Mouse (Mus musculus): ENCODE data around the gene Vps37b.
"Not testable (repeated sequence)": the region's sequence is repeated elsewhere in the genome, so short reads cannot be mapped to it uniquely, and the experiment has no call there.

Vps37b gene

DNA sequence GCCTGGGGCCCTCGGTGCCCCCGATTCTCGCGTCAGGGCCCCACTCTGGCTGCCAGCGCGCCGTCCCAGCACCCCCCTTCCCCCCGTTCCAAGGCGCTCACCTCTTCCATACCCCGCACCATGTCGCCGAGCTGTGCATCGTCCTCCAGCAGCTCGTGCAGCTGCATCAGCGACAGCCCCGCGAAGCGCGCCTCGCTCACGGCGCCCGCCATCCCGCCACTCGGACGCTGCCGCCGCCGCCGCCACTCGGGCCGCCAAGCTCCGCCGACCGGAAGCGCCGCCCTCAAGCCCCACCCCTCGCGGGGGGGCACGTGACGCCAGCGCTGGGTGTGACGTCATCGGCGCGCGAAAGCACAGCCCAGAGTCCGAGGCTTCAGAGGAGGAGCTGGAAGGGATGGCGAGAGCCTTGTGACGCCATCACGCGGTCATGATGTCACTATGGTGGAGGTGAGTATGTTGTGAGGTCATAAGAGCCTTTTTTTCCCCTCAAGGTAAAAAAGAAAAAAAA lies at the start of gene Vps37b:
TSS of gene Vps37b (minus strand) at position 270 of the 508 bp plus-strand sequence.
- peak; percentile 78 for DNase-seq (ENCODE audit: low read depth, low spot score)

DNA sequence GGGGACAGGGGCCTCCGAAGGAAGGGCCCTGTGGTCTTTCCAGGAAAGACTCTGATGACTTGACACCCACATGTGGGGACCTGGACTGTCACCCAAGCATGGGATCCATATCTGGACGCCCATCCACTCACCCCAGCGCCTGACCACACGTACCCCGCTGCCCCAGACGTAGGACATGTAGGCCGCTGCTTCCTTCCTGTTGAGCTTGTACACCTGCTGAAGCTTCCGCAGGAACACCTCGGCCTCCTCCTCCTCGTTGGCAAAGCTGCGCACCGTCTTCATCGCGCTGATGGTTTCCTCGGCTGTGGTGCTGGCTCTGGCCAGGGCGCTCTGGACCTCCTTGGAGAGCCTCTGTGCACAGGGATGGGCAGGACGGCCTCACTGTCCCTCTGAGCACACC lies 47.8 kb upstream of the Vps37b start:
- DNase-seq (ENCODE audit: low read depth, low spot score): no peak

DNA sequence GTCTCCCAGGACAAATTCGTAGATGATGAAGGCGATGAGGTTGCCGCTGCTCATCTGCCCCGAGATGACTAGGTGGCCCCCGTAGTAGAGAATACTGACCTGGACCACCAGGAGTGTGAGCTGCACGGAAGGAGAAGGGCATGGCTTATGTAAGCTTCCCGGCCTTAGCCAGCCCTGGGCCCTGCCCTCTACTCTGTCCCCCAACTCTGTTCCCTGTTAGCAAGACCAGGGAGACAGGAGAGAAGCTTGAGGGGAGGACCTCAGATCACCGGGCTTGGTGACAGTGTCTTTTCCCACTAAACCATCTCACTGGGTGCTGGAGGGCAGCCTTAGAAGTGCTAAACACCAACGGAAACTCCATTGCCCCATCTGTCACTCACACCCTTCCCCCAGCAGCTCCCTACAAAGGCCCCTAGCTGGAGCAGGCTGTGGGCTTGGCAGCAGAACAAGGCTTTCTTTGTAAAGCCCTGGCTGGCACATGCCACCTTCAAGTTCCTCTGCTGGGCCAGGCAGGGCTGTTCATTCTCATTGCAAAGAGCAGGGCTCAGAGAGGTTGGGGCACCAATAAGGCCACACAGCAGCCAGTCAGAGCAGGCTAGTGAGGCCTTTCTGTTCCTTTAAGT lies 46.8 kb upstream of the Vps37b start:
- no peak for DNase-seq (ENCODE audit: low read depth, low spot score)

DNA sequence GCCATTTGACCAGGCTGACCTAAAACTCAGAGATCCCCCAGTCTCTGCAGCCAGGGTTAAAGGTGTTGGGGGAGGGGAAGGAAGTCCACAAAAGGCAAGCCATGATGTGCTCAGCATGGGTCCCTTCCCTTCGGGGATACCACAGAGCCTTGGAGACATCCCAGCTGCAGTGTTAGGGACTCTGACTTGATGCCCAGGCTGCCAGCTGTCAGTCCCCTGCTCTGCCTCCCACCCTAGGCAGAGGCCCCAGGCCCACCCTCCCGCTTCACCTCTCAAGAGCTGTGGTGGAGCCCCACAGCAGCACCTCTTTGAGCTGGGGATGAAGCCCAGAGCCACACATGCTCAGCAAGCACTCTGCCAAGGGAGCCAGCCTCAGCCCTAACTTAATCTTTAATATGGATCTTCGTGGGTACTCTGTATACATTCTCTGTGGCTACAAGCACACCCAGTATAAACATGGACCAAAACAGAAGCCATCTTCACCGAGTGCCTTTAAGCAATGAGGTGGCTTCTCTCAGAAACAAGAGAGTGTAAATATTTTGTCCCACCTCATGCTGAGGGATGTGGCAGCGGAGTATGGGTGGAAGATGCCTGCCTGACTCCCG lies 45.9 kb upstream of the Vps37b start:
- no peak for DNase-seq (ENCODE audit: low read depth, low spot score)

DNA sequence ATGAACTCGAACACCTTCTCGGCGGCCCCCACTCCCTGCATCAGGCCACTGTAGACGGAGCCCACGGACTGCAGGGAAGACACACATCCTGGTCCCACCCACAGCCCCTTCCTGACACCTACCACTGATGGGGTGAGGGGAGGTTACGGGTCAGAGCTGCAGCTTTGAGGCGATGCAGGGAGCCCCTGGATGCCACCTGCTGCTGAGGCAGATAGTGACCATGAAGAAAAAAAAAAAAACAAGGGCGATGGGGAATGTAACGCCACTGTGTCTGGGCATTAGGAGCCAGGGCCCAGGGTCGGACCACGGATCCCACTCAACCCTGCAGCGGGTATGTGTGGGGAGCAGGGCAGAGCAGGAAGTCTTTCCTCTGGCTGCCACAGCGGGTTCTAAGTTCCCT lies 45.2 kb upstream of the Vps37b start:
- DNase-seq (ENCODE audit: low read depth, low spot score): no peak

DNA sequence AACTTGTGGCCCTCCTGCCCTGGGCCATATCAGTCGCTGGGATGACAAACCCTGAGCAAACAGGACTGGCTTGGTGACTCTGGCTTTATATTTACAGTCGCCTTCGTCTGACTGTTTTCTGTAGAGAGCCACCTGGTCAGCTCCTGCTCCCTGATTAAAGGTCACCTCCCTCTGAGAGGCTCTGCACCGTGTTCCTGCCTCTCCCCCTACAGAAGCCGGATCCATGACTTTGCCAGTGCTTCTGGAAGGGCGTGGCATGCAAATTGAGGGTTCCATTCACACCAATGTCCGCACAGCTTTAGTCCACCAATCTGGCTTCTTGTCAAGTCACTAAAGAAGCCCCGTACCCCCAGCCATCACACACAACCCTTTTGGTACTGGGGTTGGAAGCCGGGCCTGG lies 44.5 kb upstream of the Vps37b start:
- no peak for DNase-seq (ENCODE audit: low read depth, low spot score)

DNA sequence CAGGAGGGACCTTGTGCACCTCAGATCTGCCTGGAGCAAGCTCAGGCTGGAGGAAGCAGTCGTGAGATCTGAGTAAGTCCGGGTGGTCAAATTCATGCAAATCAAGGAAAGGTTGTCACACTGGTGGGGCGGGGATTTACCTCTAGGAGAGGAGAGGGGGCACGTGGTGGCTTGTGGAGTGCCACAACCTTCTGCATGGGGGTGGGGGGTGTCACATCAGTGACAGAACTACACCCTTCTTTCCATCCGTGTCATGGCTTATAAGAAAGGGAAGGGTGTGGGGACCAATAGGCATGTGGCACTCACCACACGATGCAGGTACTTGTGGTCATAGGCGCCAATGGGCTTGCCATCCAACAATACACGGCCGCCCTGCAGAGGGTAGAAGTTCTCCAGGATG lies 43.6 kb upstream of the Vps37b start:
- DNase-seq (ENCODE audit: low read depth, low spot score): no peak

DNA sequence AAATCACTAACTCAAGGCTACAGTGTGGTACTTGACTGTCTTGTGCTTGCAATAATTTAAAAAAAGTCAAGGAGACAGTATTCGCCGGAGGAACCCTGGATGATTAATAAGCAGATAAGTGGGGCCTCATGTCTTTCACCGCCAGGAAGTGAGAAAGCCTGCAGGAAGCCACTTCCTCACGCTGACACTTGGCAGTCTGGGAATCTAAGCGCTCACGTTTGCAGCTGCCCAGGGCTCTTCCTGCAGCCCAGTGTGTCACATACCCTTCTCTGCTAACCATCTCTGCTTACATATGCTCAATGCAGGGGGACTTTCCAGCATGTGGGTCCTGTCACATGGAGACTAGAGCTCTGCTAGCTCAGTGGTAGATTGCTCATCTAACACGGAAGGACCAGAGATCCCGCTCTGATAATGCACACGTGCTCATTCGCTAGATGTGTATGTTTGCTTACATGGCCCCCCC lies 42.8 kb upstream of the Vps37b start:
- no peak for DNase-seq (ENCODE audit: low read depth, low spot score)

DNA sequence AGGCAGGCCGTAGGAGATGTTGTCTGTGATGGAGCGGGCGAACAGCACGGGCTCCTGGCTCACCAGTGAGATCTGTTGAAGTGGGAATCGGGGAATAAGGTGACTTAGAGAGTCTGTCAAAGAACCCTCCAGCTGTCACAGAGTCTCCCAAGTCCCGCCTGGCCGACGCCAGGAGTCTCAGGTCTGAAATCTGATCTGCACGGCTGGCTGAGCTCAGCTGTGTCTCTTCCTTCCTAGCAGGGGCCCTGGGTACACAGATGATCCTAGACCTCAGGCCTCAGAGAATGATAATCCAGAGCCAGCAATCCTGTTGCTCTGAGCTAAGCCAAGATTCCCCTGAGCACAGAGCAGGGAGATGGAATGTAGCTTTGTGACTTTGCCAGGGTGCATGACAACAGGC lies 41.6 kb upstream of the Vps37b start:
- no peak for DNase-seq (ENCODE audit: low read depth, low spot score)

DNA sequence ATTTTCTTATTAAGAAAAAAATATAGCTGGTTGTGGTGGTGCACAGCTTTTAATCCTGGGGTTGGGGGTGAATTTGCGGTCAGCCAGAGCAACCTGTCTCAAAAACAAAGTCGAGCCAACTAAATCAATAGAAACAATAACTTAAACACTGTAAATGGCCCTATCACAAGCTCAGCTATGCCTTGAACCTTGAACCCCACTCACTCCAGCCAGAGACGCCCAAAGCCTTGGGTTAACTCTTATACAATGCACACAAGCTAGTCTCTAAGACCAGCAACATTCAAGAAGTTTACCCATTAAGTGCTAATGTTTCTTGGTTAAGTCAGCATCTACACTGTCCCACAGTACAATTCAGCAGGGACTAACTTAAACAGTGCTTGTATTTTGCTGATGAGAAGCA lies 37.6 kb upstream of the Vps37b start:
- no peak for DNase-seq (ENCODE audit: low read depth, low spot score)

DNA sequence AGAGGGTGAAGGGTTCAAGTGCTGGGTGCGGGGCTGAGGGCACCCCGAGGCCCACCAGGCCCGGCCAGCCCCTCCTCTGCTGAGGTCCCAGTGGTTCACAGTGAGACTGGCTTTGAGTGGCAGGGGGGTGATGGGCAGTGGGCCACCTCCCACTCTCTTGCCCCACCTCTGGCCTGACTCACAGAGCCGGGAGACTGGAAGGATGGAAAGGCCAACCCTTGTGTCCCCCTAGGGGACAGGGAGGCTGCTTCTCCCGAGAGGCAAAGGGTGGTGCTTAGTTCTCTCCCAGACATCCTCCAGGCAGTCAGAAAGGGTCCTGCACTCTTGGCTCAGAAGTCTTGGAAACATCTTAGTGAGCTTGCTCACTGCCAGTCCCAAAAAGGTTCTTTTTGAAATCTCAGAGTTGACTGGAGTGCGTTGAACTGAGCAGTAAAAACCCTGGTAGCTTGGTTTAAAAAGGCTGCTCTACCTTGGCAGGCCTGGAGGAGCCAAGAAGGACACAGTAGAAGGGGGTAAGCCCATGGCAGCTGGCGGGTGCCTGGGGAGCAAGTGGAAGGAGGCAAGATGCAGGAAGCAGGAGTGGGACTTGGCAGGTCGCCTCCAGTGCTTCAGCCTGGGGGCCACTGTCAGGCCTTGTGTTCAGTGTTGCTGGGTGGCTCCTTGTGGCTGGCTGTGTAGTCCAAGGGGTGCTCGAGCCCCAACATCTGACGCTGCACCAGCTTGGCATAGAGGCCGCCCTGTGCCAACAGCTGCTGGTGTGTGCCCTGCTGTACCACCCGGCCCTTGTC lies 30.2 kb upstream of the Vps37b start:
- no peak for DNase-seq (ENCODE audit: low read depth, low spot score)

DNA sequence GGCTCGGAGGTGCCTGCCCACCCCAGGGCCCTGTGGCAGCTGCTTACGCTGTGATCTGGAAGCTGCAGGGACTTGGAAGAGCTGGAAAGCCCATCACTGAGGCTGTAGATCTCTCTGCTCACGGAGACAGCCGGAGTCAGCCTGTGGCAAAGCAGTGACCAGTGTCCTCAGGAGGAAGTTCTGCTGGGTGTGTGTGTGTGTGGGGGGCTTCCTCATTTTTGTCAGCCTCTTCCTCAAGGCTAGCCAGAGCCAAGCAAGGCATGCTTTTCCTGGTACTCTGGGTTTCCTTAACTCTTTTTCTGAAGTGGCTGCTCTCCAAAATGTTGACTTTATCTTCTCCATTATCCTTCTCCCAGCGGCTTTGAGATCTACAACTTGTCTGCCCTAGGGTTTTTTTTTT lies 27.6 kb upstream of the Vps37b start:
- DNase-seq (ENCODE audit: low read depth, low spot score): no peak

DNA sequence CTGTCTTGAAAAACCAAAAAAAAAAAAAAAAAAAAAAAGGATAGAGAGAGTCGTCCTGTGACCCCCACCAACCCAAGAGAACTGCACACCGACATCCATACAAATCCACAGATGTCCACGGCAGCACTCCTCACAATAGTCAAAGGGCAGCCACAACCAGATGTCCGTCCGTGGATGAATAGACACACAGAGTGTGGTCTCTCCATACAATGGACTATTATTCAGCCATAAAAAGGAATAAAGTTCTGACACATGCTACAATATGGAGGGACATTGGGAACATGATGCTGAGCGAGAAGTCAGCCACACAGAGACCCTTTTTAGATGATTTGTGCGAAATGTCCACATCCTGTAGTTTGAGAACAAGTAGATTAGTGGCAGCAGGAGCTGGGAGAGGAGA lies 26.7 kb upstream of the Vps37b start:
- DNase-seq (ENCODE audit: low read depth, low spot score): no peak

DNA sequence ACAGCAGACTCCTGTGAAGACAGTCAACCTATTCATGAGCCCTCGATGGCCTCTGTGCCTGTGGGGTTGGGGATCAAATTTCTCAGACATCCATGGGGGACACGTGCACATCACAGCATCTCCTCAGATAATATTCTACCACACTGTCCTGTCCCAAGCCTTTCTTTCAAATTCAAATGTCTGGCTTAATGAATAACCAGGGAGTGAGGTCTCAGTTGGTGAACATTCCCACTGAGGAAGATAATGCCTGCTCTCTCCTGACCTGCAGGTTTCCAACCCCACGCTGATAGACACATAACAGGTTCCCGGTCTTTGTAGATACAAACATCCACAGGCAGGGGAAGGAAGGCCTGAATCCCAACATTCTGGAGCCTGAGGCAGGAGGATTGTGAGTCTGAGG lies 24.9 kb upstream of the Vps37b start:
- DNase-seq (ENCODE audit: low read depth, low spot score): no peak

DNA sequence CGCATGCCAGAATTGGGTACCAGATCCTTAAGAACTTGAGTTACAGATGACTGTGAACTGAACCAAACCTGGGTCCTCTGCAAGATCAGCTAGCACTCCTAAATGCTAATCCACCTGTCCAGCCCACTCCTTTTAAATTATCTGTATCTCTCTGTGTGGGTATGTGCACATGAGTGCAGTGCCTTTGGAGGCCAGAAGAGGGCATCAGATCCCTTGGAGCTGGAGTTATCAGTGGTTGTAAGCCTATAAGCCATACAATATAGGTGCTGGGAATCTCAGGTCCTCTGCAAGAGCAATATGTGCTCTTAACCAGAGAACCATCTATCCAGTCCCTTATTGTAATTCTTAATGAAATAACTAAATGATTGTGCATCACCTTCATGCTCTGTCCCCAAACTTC lies 24.1 kb upstream of the Vps37b start:
- DNase-seq (ENCODE audit: low read depth, low spot score): no peak

DNA sequence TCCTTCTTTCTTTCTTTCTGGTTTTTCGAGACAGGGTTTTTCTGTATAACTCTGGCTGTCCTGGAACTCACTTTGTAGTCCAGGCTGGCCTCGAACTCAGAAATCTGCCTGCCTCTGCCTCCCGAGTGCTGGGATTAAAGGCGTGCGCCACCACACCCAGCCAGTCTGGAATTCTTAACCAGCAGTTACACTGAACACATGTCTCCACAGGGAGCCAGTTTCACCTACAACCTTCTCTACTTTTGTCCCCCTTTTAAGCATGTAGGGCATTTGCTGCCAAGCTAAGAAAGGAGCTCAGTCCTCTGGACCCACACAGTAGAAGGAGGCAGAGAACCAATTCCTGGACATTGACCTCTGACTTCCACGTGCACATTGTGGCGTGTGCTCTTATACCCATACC lies 20.6 kb upstream of the Vps37b start:
- DNase-seq (ENCODE audit: low read depth, low spot score): not testable (repeated sequence)

DNA sequence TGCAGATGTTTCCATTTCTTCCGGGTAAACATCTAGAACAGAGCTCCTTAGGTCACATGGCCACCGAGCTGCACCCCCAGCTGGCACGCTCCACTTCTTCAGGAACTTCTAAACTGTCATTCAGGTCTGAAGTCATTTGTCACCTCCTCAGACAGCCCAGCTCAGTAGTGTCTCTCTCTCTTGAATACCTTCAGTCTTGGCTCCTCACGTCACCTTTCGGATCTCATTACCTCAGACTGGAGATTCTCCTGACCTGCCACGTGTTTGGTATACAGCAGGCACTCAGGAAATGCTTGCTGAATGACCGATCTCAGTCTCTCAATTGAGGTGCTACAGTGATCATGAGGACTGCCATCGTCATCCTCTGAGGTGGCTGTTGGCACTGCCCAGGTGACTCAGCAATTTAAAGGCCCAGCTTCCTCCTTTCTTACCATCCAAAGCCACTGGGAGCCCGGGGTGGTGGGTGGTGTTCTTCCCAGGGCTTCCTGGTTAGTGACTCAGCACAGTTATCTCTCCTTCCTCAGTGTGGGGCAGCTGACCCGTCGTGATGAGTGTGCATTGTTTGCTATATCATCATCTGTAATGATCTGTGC lies 19.9 kb upstream of the Vps37b start:
- no peak for DNase-seq (ENCODE audit: low read depth, low spot score)

DNA sequence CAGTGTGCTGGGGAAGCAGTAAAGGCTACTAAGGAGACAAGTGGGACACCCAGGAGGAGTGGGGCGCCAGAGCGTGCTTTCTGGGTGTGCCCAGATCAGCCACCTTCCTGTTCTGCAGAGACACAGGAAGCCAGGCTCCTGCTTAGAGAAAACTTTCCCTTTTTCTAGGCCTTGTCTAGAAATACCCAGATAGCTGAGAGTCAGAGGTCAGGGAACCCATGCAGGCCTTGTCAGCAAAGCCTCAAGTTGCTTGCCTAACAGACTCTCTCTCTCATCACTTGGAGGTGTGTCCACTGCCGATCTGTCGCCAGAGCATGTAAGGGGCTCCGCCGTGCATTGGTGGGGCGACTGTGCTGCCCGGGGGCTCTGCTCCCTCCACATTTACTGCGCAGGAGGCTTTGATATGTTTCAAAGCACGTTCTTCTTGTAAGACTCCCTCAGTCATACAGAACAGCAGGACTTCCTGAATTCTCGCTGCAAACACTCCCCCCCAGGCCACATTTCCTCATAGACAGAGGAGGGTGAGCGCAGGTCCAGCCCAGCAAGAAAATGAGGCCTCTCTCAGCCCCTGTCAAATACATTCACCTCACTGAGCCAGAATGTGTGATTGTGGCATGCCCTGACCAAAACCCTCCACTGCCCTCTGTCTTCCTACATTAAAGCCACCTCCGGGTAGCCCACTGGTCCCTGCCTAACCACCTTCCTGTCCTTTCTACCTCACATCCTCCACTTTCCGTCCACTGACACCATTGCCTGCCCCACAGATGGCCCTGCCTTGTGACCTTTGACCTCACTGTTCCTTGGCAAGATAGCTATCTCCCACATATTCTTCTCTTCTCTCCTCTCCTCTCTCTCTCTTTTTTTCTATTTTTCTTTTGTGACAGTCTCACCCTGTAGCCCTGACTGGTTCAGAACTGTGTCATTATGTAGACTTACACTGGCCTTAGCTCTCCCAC lies 18.3 kb upstream of the Vps37b start:
- DNase-seq (ENCODE audit: low read depth, low spot score): no peak

DNA sequence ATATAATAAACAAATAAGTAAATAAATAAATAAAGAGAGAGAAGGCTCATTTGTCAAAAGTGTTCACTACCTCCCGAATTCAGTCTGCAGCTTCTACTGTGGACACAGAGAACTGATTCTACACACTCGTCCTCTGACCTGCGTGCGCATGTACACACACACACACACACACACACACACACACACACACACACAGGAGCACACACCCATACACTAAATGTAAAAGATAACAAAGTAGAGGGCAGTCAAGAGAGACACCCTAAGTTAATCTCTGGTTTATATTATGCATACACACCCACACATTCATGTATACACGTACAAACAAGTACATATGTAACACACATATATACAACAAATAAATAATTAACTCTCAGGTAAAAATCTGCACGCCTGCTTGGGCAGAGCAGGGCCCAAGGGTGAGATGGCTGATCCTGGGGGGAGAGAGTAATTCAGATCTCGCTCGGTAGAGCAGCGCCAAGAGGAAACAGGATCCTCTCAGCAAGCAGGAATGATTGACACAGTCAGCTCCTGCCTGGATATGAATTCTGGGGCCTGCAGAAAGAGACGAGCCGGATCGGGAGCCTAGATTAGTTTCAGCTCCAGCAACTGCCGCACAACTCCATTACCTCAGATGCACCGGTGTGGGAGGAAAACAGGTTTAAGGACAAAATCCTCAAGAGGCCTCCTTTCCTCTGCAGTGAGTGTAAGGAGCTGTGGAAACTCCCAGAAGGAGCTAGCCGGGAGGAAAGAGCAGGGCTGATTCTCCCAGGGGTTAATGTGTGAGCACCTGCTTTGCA lies 17.4 kb upstream of the Vps37b start:
- no peak for DNase-seq (ENCODE audit: low read depth, low spot score)

DNA sequence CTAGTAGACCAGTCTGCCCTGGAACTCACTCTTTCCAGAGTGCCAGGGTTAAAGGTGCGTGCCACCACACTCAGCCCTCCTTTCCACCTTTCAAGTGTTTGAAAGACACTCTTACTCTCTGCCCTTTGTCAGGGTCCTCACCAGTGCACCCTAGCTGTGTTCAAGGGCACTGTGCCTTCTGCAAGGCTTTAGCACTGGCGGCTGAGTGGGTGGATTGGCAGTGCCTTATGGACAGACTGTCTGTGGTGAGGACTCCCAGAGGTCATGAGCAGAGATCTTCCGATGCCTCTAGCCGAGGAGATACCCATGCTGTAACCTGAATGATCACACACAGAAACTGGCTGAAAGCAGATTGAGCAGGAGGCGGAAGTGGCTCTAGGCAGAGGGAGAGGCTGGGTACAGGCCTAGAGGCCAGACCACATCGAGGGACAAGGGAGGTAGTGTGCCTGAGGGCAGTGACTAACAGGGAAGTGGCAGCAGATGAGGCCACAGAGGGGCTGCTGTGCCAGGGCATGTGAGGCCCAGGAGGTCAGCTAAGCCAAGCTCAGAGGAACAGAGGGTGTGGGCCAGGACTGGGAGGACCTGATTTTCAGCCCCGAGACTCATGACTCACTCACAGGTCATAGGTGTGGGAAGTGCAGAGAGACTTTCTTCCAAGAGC lies 14.8 kb upstream of the Vps37b start:
- DNase-seq (ENCODE audit: low read depth, low spot score): no peak

All from WW6 (cell line).